Mouse (Mus musculus) MEL (cell line): ENCODE data around the gene Iqschfp. TPM values are rescaled to one million over a fixed set of nuclear protein-coding genes. Genes with fewer than 3 reads are reported as not detected.

Experiments used
- DNase-seq: peaks from one replicate; pipeline ENCODE4 v3.0.0; 2011; ENCODE audit warnings: low read depth, low spot score
- H3K27ac ChIP-seq: 2 replicates; pipeline ENCODE4 v1.5.1; 2012; ENCODE audit warnings: low read depth, mild to moderate bottlenecking, control low read depth, low read length, moderate library complexity; ENCODE audit not compliant: control insufficient read depth
- H3K27me3 ChIP-seq, 2 experiments: fragments of 150-350 bp in 1 of 2; sonication (generic) in 1 of 2; 2 replicates each; pipeline ENCODE4 v1.6.1; 2012; ENCODE audit warnings: low read length in 2 of 2, mild to moderate bottlenecking in 2 of 2, improper control_type of control experiment in 1 of 2, moderate library complexity in 1 of 2; ENCODE audit not compliant: insufficient read depth in 2 of 2, control insufficient read depth in 1 of 2
- H3K36me3 ChIP-seq, 2 experiments: 2 replicates each; pipeline ENCODE4 v1.6.1; 2012 to 2014; ENCODE audit warnings: low read length in 2 of 2, improper control_type of control experiment in 1 of 2, inconsistent platforms in 1 of 2, mild to moderate bottlenecking in 1 of 2; ENCODE audit not compliant: insufficient read depth in 2 of 2, control insufficient read depth in 1 of 2
- H3K4me1 ChIP-seq, 2 experiments: fragments of 150-350 bp in 1 of 2; sonication (generic) in 1 of 2; 2 replicates each; pipeline ENCODE4 v1.6.1; 2012; ENCODE audit warnings: low read length in 2 of 2, improper control_type of control experiment in 1 of 2, mild to moderate bottlenecking in 1 of 2; ENCODE audit not compliant: insufficient read depth in 2 of 2, control insufficient read depth in 1 of 2
- H3K4me3 ChIP-seq, 2 experiments: fragments of 150-350 bp in 1 of 2; sonication (generic) in 1 of 2; 2 replicates each; pipeline ENCODE4 v1.5.1; 2012; ENCODE audit warnings: low read depth in 2 of 2, low read length in 2 of 2, mild to moderate bottlenecking in 2 of 2, moderate library complexity in 2 of 2, control low read depth in 1 of 2, improper control_type of control experiment in 1 of 2; ENCODE audit not compliant: control insufficient read depth in 1 of 2, insufficient read depth in 1 of 2
- H3K79me2 ChIP-seq: 2 replicates; pipeline ENCODE4 v1.6.1; 2012; ENCODE audit warnings: mild to moderate bottlenecking, low read length, moderate library complexity; ENCODE audit not compliant: control insufficient read depth, poor library complexity, insufficient read depth
- H3K9ac ChIP-seq: 2 replicates; pipeline ENCODE4 v1.6.1; 2012; ENCODE audit warnings: low read depth, mild to moderate bottlenecking, control low read depth, low read length, moderate library complexity; ENCODE audit not compliant: control insufficient read depth, poor library complexity, severe bottlenecking
- H3K9me3 ChIP-seq: fragments of 150-350 bp; sonication (generic); replicated peaks from 2 replicates; pipeline ENCODE4 v1.6.1; 2012; ENCODE audit warnings: mild to moderate bottlenecking, low read length, improper control_type of control experiment, moderate library complexity; ENCODE audit not compliant: insufficient read depth
- BHLHE40 ChIP-seq: IDR thresholded peaks from 2 replicates; pipeline ENCODE4 v1.6.1; 2012; ENCODE audit warnings: low read depth, mild to moderate bottlenecking, inconsistent platforms, low read length, improper control_type of control experiment, borderline replicate concordance
- CHD2 ChIP-seq: IDR thresholded peaks from 2 replicates; pipeline ENCODE4 v1.6.1; 2011; ENCODE audit warnings: low read length, improper control_type of control experiment
- CTCF ChIP-seq, 3 experiments: IDR thresholded peaks in 2 of 3; conservative IDR thresholded peaks in 1 of 3; 2 replicates each; pipeline ENCODE4 v1.5.1; 2011 to 2012; ENCODE audit warnings: low read length in 3 of 3, low read depth in 2 of 3, mild to moderate bottlenecking in 2 of 3, improper control_type of control experiment in 1 of 3, inconsistent platforms in 1 of 3, mixed read lengths in 1 of 3, moderate library complexity in 1 of 3; ENCODE audit not compliant: control insufficient read depth in 1 of 3, insufficient read depth in 1 of 3, poor library complexity in 1 of 3, severe bottlenecking in 1 of 3
- EP300 ChIP-seq, 2 experiments: IDR thresholded peaks; 2 replicates each; pipeline ENCODE4 v1.6.1; 2011; ENCODE audit warnings: improper control_type of control experiment in 2 of 2, low read length in 2 of 2, low read depth in 1 of 2, mild to moderate bottlenecking in 1 of 2
- ETS1 ChIP-seq: IDR thresholded peaks from 2 replicates; pipeline ENCODE4 v1.6.1; 2012; ENCODE audit warnings: low read depth, mild to moderate bottlenecking, inconsistent platforms, low read length, improper control_type of control experiment, moderate library complexity
- GATA1 ChIP-seq: IDR thresholded peaks from 2 replicates; pipeline ENCODE4 v1.6.1; 2011; ENCODE audit warnings: low read depth, low read length, improper control_type of control experiment
- HCFC1 ChIP-seq: IDR thresholded peaks from 2 replicates; pipeline ENCODE4 v1.6.1; 2012; ENCODE audit warnings: low read depth, mild to moderate bottlenecking, inconsistent platforms, low read length, improper control_type of control experiment, moderate library complexity
- JUND ChIP-seq: IDR thresholded peaks from 2 replicates; pipeline ENCODE4 v1.6.1; 2011; ENCODE audit warnings: low read depth, mild to moderate bottlenecking, improper control_type of control experiment, low read length
- MAX ChIP-seq: IDR thresholded peaks from 2 replicates; pipeline ENCODE4 v1.6.1; 2011; ENCODE audit warnings: low read length, improper control_type of control experiment
- MAZ ChIP-seq: IDR thresholded peaks from 2 replicates; pipeline ENCODE4 v1.6.1; 2012; ENCODE audit warnings: low read depth, mild to moderate bottlenecking, inconsistent platforms, low read length, improper control_type of control experiment
- MEF2A ChIP-seq: IDR thresholded peaks from 2 replicates; pipeline ENCODE4 v1.6.1; 2014; ENCODE audit warnings: low read depth, mild to moderate bottlenecking, inconsistent platforms, low read length, improper control_type of control experiment; ENCODE audit not compliant: poor library complexity, insufficient replicate concordance, severe bottlenecking; ENCODE audit errors: extremely low read depth
- MXI1 ChIP-seq: IDR thresholded peaks from 2 replicates; pipeline ENCODE4 v1.6.1; 2011; ENCODE audit warnings: mild to moderate bottlenecking, low read depth, low read length, improper control_type of control experiment
- MYB ChIP-seq: IDR thresholded peaks from 2 replicates; pipeline ENCODE4 v1.6.1; 2011; ENCODE audit warnings: mild to moderate bottlenecking, low read depth, low read length, improper control_type of control experiment
- MYC ChIP-seq: IDR thresholded peaks from 2 replicates; pipeline ENCODE4 v1.6.1; 2011; ENCODE audit warnings: low read depth, mild to moderate bottlenecking, low read length, improper control_type of control experiment, moderate library complexity
- NRF1 ChIP-seq: IDR thresholded peaks from 2 replicates; pipeline ENCODE4 v1.6.1; 2014; ENCODE audit warnings: low read depth, mild to moderate bottlenecking, inconsistent platforms, low read length, improper control_type of control experiment, moderate library complexity; ENCODE audit not compliant: poor library complexity, insufficient read depth, severe bottlenecking
- RAD21 ChIP-seq: IDR thresholded peaks from 2 replicates; pipeline ENCODE4 v1.6.1; 2011; ENCODE audit warnings: mild to moderate bottlenecking, low read depth, low read length, improper control_type of control experiment
- RCOR1 ChIP-seq: IDR thresholded peaks from 2 replicates; pipeline ENCODE4 v1.6.1; 2012; ENCODE audit warnings: low read depth, mild to moderate bottlenecking, inconsistent platforms, low read length, improper control_type of control experiment
- SMC3 ChIP-seq: IDR thresholded peaks from 2 replicates; pipeline ENCODE4 v1.6.1; 2011; ENCODE audit warnings: low read depth, low read length, improper control_type of control experiment
- TCF12 ChIP-seq: IDR thresholded peaks from 2 replicates; pipeline ENCODE4 v1.6.1; 2014; ENCODE audit warnings: low read depth, mild to moderate bottlenecking, inconsistent platforms, low read length, improper control_type of control experiment, moderate library complexity
- UBTF ChIP-seq: IDR thresholded peaks from 2 replicates; pipeline ENCODE4 v1.6.1; 2012; ENCODE audit warnings: low read depth, mild to moderate bottlenecking, inconsistent platforms, low read length, improper control_type of control experiment, moderate library complexity, borderline replicate concordance; ENCODE audit not compliant: insufficient read depth
- USF1 ChIP-seq: IDR thresholded peaks from 2 replicates; pipeline ENCODE4 v1.6.1; 2014; ENCODE audit warnings: low read depth, mild to moderate bottlenecking, inconsistent platforms, low read length, improper control_type of control experiment, moderate library complexity
- USF2 ChIP-seq, 2 experiments: IDR thresholded peaks; 2 replicates each; pipeline ENCODE4 v1.6.1; 2011 to 2012; ENCODE audit warnings: improper control_type of control experiment in 2 of 2, low read length in 2 of 2, borderline replicate concordance in 1 of 2, inconsistent platforms in 1 of 2, low read depth in 1 of 2, mild to moderate bottlenecking in 1 of 2; ENCODE audit not compliant: insufficient read depth in 1 of 2
- ZC3H11A ChIP-seq: IDR thresholded peaks from 2 replicates; pipeline ENCODE4 v1.6.1; 2012; ENCODE audit warnings: low read depth, mild to moderate bottlenecking, inconsistent platforms, low read length, improper control_type of control experiment
- ZKSCAN1 ChIP-seq: IDR thresholded peaks from 2 replicates; pipeline ENCODE4 v1.6.1; 2012; ENCODE audit warnings: low read depth, mild to moderate bottlenecking, inconsistent platforms, low read length, improper control_type of control experiment, moderate library complexity
- ZMIZ1 ChIP-seq: IDR thresholded peaks from 2 replicates; pipeline ENCODE4 v1.6.1; 2012; ENCODE audit warnings: low read depth, mild to moderate bottlenecking, inconsistent platforms, low read length, improper control_type of control experiment, moderate library complexity
- polyA plus RNA-seq, 2 experiments: library from polyadenylated mRNA; stranded (reverse) in 1 of 2; unstranded in 1 of 2; fragments of >175 nt in 1 of 2; fragments of >200 nt in 1 of 2; gene quantifications; 2 replicates each; pipeline versions ENCODE4 v1.2.1 to v1.2.4; 2012; ENCODE audit warnings: low replicate concordance in 2 of 2, low read depth in 1 of 2; ENCODE audit not compliant: insufficient read length in 2 of 2, insufficient read depth in 1 of 2, missing spikeins in 1 of 2
- total RNA-seq: library from RNA; depleted of rRNA; stranded (reverse); fragments of 300-350 nt; gene quantifications from 2 replicates; pipeline ENCODE4 v1.2.3, GENCODE M21; 2012

Gene Iqschfp
- total and polyA plus RNA-seq, 3 experiments: not detected

- H3K4me1 ChIP-seq: no peaks in the 10 kb centered on the region
- no peaks in the 10 kb centered on the region for H3K36me3 ChIP-seq
- H3K27ac ChIP-seq: no peak overlapping the region
- no peaks in the 10 kb centered on the region; a peak in 2 of 4 replicates for H3K27me3 ChIP-seq
- no peak for TF ChIP-seq NRF1
- no peak for TF ChIP-seq BHLHE40
- TF ChIP-seq JUND: no peak
- TF ChIP-seq SMC3: no peak
- TF ChIP-seq MEF2A: no peak
- no peak for TF ChIP-seq RCOR1
- no peak for TF ChIP-seq USF2 (IDR thresholded peaks at IDR 0.05; ENCODE audit: borderline replicate concordance in 1 of 2, insufficient read depth in 1 of 2, low read depth in 1 of 2, low read length in 2 of 2)
- TF ChIP-seq ZC3H11A: no peak
- TF ChIP-seq GATA1: no peak
- H3K79me2 ChIP-seq: no peaks in the 10 kb centered on the region
- no peak overlapping the region for H3K4me3 ChIP-seq
- H3K9me3 ChIP-seq: no peaks in the 10 kb centered on the region
- no peak overlapping the region for H3K9ac ChIP-seq
- no peak for DNase-seq
These were observed 772.3 kb downstream of the Iqschfp start for GRCm38 (mm10) chr3:68664337-68664736.

GRCm38 (mm10) chr3:68666377-68666776, 774.3 kb downstream of the Iqschfp start:
- no peaks in the 10 kb centered on the region for H3K9me3 ChIP-seq
- no peaks in the 10 kb centered on the region for H3K36me3 ChIP-seq
- H3K9ac ChIP-seq: no peak overlapping the region
- no peaks in the 10 kb centered on the region for H3K79me2 ChIP-seq
- no peak overlapping the region for H3K4me3 ChIP-seq
- DNase-seq: no peak
- H3K4me1 ChIP-seq: no peaks in the 10 kb centered on the region
- no peak overlapping the region for H3K27ac ChIP-seq
- H3K27me3 ChIP-seq: no peaks in the 10 kb centered on the region; a peak in 2 of 4 replicates
- TF ChIP-seq ZKSCAN1 (no peak), SMC3 (no peak), EP300 (IDR thresholded peaks at IDR 0.05; ENCODE audit: low read depth in 1 of 2, low read length in 2 of 2) (no peak), MAZ (no peak), GATA1 (no peak)

DNA sequence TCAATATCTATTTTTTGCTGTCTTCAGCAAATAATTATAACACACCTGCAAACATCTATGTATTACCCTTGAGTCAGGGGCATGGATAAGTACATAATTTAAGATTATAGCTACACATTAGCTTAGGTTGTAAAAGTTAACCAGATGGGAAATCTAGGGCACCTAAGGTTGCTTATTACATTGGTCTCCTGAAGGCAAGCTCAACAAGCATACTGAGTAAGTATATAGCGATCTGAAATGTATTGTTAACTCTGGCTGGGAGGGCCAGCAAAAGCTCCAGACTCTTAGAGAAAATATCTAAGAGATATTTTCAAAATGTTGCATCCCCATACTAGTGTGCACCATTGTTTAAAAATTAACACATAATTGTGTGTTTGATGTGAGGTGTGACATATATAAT, 775.8 kb downstream of the Iqschfp start:
- Histone ChIP-seq H3K4me1 (no peaks in the 10 kb centered on the region), H3K27ac (no peak overlapping the region), H3K36me3 (no peaks in the 10 kb centered on the region), H3K9ac (no peak overlapping the region), H3K27me3 (no peaks in the 10 kb centered on the region; a peak in 2 of 4 replicates), H3K4me3 (no peak overlapping the region), H3K9me3 (no peaks in the 10 kb centered on the region), H3K79me2 (no peaks in the 10 kb centered on the region)
- DNase-seq: no peak
- TF ChIP-seq ZKSCAN1: no peak
- TF ChIP-seq MYC: no peak
- TF ChIP-seq UBTF: no peak
- TF ChIP-seq MYB: no peak
- TF ChIP-seq CTCF (IDR thresholded peaks at IDR 0.05 in 2 of 3, conservative IDR thresholded peaks at IDR 0.05 in 1 of 3; ENCODE audit: control insufficient read depth in 1 of 3, insufficient read depth in 1 of 3, low read depth in 2 of 3, low read length in 3 of 3, poor library complexity in 1 of 3, severe bottlenecking in 1 of 3): no peak
- no peak for TF ChIP-seq CHD2
- no peak for TF ChIP-seq JUND
- no peak for TF ChIP-seq USF2 (IDR thresholded peaks at IDR 0.05; ENCODE audit: borderline replicate concordance in 1 of 2, insufficient read depth in 1 of 2, low read depth in 1 of 2, low read length in 2 of 2)
- TF ChIP-seq BHLHE40: no peak
- TF ChIP-seq RAD21: no peak
- TF ChIP-seq ETS1: no peak
- no peak for TF ChIP-seq HCFC1
- no peak for TF ChIP-seq MAX
- TF ChIP-seq MXI1: no peak
- TF ChIP-seq ZMIZ1: no peak
- no peak for TF ChIP-seq RCOR1
- TF ChIP-seq USF1: no peak
- TF ChIP-seq TCF12: no peak
